Mouse (Mus musculus): ENCODE data around the gene Pah.

- TF ChIP-seq CTCF (IDR thresholded peaks at IDR 0.05; ENCODE audit: extremely low read depth, insufficient read depth, insufficient read length, insufficient replicate concordance) = no peak
- no peak for TF ChIP-seq POLR2A (IDR thresholded peaks at IDR 0.05; ENCODE audit: low read depth, low read length)
These were observed 103.6 kb downstream of the Pah start for GRCm38 (mm10) chr10:87625196-87625595.

All from spleen, adult 2 months (tissue).